Mouse (Mus musculus): Measurements from ENCODE around the gene Itprip.

- TF ChIP-seq CTCF (IDR thresholded peaks at IDR 0.05; ENCODE audit: borderline replicate concordance, extremely low read depth, insufficient read depth, insufficient read length) (no peak), POLR2A (IDR thresholded peaks at IDR 0.05; ENCODE audit: borderline replicate concordance, extremely low read depth, insufficient read depth, insufficient read length, poor library complexity, severe bottlenecking) (no peak)
These were observed 8.9 kb downstream of the Itprip start for GRCm38 (mm10) chr19:47910117-47910618.
